Mouse (Mus musculus) kidney, embryonic 14.5 days (tissue): Measurements from ENCODE around the gene Has1. TPM values are rescaled to one million over a fixed set of nuclear protein-coding genes. Genes with fewer than 3 reads are reported as not detected.
A peak's percentile ranks its signal among the peaks of the same experiment; 100 is the strongest.

Experiments
- ATAC-seq: fragments of 200-750 bp; cut with Nextera tagmentation; 2 replicates; pipeline ENCODE4 v1.8.0; 2017; ENCODE audit warnings: moderate number of reproducible peaks, mild to moderate bottlenecking, moderate TSS enrichment, moderate library complexity; ENCODE audit not compliant: low FRiP score, low TSS enrichment
- H3K27ac ChIP-seq: fragments of 300-500 bp; sonication (generic); 2 replicates; pipeline ENCODE4 v1.5.1; 2014; ENCODE audit warnings: low read depth, mild to moderate bottlenecking, low read length, moderate library complexity, mixed read lengths
- H3K27me3 ChIP-seq: fragments of 300-500 bp; sonication (generic); 2 replicates; pipeline ENCODE4 v1.6.1; 2014; ENCODE audit warnings: mild to moderate bottlenecking, low read length; ENCODE audit not compliant: control insufficient read depth, insufficient read depth
- H3K36me3 ChIP-seq: fragments of 300-500 bp; sonication (generic); 2 replicates; pipeline ENCODE4 v1.6.1; 2014; ENCODE audit warnings: low read length, mixed read lengths; ENCODE audit not compliant: control insufficient read depth, insufficient read depth
- H3K4me1 ChIP-seq: fragments of 300-500 bp; sonication (generic); 2 replicates; pipeline ENCODE4 v1.6.1; 2014; ENCODE audit warnings: low read length, mixed read lengths; ENCODE audit not compliant: control insufficient read depth, insufficient read depth
- H3K4me2 ChIP-seq: fragments of 300-500 bp; sonication (generic); replicated peaks from 2 replicates; pipeline ENCODE4 v1.6.1; 2014; ENCODE audit warnings: low read depth, mild to moderate bottlenecking, low read length
- H3K4me3 ChIP-seq: fragments of 300-500 bp; sonication (generic); 2 replicates; pipeline ENCODE4 v1.5.1; 2014; ENCODE audit warnings: mild to moderate bottlenecking, low read length
- H3K9ac ChIP-seq: fragments of 300-500 bp; sonication (generic); 2 replicates; pipeline ENCODE4 v1.6.1; 2014; ENCODE audit warnings: low read depth, mild to moderate bottlenecking, low read length, moderate library complexity
- H3K9me3 ChIP-seq: fragments of 300-500 bp; sonication (generic); 2 replicates; pipeline ENCODE4 v1.6.1; 2016; ENCODE audit warnings: low read length; ENCODE audit not compliant: control insufficient read depth
- WGBS: fragments of 180-500 bp; shearing (Covaris S2); extraction: QIAGEN DNeasy Blood & Tissue Kit; methylation state at CpG from one replicate; pipeline ENCODE4 v1.1.7; 2014; 5-methylcytosine and 5-hydroxymethylcytosine counted together
- polyA plus RNA-seq: library from polyadenylated mRNA; unstranded; fragments of >200 nt; fragmentation: Nextera tagmentation; extraction: Ambion mirVana; gene quantifications from 2 replicates; pipeline ENCODE4 v1.2.1, GENCODE M21; 2014

The Has1 gene
- polyA plus RNA-seq, 1 experiment from 2014 or later, result 1.6 TPM

DNA sequence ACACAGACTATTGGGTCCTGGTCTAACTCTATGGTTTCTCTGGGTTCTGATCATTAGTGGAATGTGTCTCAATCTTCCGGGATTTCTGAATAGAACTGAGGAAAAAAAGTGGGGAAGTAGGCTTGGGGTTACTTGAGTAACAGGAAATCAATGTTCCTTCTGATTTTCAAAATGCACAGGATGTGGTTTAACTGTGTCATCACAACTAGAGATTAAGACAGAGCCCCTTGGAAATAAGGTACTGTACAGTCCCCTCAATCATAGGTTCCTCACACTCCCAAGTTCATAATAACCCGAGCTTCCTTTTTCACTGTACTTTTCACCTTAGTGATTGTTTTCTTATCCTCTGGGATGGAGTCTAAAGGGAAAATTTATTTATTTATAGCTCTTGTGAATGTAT is 16.7 kb upstream of the Has1 start:
- Histone ChIP-seq H3K9ac (no peak overlapping the region), H3K9me3 (no peaks in the 10 kb centered on the region), H3K27ac (no peak overlapping the region), H3K4me1 (no peaks in the 10 kb centered on the region), H3K27me3 (no peaks in the 10 kb centered on the region), H3K36me3 (no peaks in the 10 kb centered on the region), H3K4me2 (no peak overlapping the region), H3K4me3 (no peak overlapping the region)
- WGBS, result 81% methylated on average over 2 of the region's 2 CpGs
- no peak for ATAC-seq

DNA sequence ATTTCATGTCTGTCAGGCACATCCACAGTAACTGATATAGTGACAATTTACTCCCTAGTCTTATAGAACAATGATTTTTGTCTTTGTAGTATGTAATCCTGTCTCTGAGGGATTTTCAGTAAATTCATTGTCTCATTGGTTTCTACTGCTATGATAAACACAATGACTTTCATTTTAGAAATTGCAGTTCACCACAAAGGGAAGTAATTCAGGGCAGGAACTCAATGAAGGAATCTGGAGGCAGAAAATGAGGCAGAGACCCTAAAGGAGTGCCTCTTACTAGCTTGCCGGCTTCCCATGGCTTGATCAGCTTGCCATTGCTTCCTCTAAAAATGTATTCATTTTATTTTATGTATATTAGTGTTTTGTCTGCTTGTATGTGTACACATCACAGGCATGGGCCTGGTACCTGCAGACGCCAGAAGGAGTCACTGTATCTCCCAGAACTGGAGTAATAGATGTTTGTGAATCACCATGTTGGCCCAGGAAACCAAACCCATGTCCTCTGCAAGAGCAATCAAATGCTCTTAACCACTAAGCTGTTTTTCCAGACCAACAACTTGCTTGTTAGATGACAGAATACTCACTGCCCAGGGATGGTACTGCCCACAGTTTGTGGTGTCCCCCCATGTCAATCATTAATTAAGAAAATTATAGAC is 16.0 kb upstream of the Has1 start:
- Histone ChIP-seq H3K9me3 (no peaks in the 10 kb centered on the region), H3K27me3 (no peaks in the 10 kb centered on the region), H3K27ac (no peak overlapping the region), H3K4me1 (no peaks in the 10 kb centered on the region), H3K4me3 (no peak overlapping the region), H3K9ac (no peak overlapping the region), H3K4me2 (no peak overlapping the region), H3K36me3 (no peaks in the 10 kb centered on the region)
- WGBS, result 79% methylated on average over 2 of the region's 2 CpGs
- no peak for ATAC-seq

DNA sequence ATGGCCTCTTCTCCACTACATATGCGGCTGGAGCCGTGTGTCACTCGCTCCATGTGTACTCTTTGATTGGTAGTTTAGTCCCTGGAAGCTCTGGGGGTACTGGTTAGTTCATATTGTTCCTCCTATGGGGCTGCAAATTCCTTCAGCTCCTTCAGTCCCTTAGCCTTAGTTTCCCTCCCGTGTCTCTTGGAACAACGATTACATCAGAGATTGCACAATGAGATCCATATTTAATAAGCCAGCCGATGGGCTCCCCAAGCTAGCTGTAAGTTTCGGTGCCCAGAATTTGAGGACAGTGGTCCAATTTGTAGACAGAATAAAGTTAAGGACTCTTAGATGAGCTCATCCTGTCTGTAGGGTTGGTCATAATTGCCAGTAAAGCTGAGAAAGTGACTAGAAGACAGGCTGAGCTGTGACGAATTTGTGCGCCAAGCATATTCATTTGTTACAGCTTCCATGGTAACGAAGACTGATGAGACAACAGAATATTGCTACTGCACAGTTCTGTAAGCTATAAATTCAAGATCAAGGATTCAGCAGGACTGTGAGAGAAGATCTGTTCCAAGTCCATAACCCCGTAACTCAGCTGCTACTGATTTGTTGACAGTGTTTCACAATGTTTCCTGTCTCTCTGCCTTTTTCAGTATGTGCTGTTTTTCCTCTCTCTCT is 11.9 kb upstream of the Has1 start:
- Histone ChIP-seq H3K27ac (no peak overlapping the region), H3K9me3 (no peaks in the 10 kb centered on the region), H3K9ac (no peak overlapping the region), H3K27me3 (no peaks in the 10 kb centered on the region), H3K4me2 (no peak overlapping the region), H3K36me3 (no peaks in the 10 kb centered on the region; the same call in 1 of the 2 replicates), H3K4me3 (no peak overlapping the region), H3K4me1 (no peaks in the 10 kb centered on the region)
- 87% methylated on average over 11 of the region's 11 CpGs for WGBS
- ATAC-seq, result no peak

DNA sequence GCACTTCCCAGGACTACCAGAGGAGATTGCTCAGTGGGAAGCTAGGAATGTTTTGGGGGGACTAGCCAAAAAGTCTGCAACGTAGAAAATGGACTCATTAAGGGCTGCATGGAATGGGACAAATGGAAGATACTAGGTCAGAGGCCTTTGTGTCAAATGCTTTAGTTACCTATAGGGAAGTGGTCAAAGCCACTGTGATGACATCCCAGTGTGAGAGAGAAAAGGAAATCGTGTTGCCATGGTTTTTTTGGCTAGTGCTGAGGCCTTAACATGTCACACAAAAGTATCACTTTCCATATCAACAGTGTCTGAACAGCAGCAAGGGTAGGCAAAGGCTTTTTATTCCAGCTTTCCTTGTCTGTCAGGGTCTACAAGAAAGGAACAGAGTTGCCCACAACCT is 10.2 kb upstream of the Has1 start:
- 75% methylated on average over 2 of the region's 2 CpGs for WGBS
- H3K27me3 ChIP-seq, result no peaks in the 10 kb centered on the region
- no peak overlapping the region for H3K27ac ChIP-seq
- no peak overlapping the region for H3K4me2 ChIP-seq
- no peaks in the 10 kb centered on the region for H3K9me3 ChIP-seq
- H3K9ac ChIP-seq, result no peak overlapping the region
- H3K4me3 ChIP-seq, result no peak overlapping the region
- no peaks in the 10 kb centered on the region; the same call in 1 of the 2 replicates for H3K36me3 ChIP-seq
- ATAC-seq, result no peak
- H3K4me1 ChIP-seq, result no peaks in the 10 kb centered on the region

DNA sequence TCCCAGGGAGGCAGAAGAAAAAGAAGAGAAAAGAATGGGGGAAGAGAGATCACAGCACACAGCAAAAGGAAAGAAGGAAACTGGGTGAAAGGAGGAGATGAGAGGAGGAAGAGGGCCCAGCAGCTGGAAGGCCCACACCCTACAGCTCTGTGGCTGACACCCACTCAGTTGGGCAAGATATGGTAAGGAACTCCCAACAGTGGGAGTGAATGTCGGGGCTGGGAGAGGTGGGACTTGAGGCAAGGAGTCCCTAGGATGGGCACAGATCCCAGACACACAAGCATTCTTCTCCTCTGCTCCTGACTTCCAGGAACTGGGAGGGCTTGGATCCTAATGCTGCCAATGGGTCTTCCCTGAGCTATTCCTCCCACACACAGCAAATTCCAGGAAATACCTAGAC is 7.4 kb upstream of the Has1 start:
- no peak for ATAC-seq
- Histone ChIP-seq H3K27me3 (no peaks in the 10 kb centered on the region), H3K27ac (no peak overlapping the region), H3K36me3 (no peaks in the 10 kb centered on the region; the same call in 1 of the 2 replicates), H3K9ac (no peak overlapping the region), H3K4me3 (no peak overlapping the region), H3K9me3 (no peaks in the 10 kb centered on the region), H3K4me1 (no peaks in the 10 kb centered on the region), H3K4me2 (no peak overlapping the region)
- WGBS, result 60% methylated on average over 1 of the region's 1 CpGs

DNA sequence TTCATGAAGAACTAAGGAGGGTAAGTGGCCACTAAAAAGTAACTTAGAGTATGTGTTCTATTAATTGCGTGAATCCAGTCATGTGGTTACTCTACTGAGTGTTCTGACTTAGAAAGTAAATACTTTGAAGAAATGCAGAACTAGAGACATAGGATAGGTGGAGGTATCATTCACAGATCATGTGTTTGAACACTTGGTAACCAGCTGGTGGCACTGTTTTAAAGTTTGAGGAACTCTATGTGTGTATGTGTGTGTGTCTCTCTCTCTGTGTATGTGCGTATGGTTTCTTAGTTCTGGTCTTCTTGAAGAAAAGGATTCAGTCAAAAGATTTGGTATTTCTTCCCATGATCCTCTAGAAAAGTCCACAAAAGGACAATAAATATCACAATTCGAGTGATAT is 5.1 kb upstream of the Has1 start:
- H3K27ac ChIP-seq, result no peak overlapping the region
- no peaks in the 10 kb centered on the region; the same call in 1 of the 2 replicates for H3K36me3 ChIP-seq
- H3K4me1 ChIP-seq, result no peaks in the 10 kb centered on the region
- H3K27me3 ChIP-seq, result no peaks in the 10 kb centered on the region
- no peaks in the 10 kb centered on the region for H3K9me3 ChIP-seq
- 85% methylated on average over 3 of the region's 3 CpGs for WGBS
- no peak for ATAC-seq
- H3K9ac ChIP-seq, result no peak overlapping the region
- H3K4me3 ChIP-seq, result no peak overlapping the region
- no peak overlapping the region for H3K4me2 ChIP-seq

DNA sequence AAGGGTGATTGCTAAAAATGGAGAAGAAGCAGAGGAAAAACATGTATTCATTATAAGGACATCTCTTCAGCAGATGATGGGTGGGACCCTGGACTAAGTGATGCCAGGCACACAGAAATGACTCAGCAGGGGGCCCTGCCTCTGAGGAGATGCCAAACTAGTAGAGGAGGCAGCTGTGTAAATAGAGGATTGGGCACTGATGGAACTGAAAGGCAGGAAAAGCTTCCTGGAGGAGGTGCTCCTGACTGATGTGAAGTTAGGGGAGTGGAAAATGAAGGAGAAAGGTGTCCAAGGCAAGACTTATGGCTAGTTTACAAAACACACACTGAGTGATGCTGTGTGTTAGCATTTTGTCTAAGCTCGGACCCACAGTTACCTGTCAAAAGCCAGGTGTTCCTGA is 2.4 kb upstream of the Has1 start:
- H3K9ac ChIP-seq, result no peak overlapping the region
- H3K27ac ChIP-seq, result no peak overlapping the region
- no peak overlapping the region for H3K4me2 ChIP-seq
- no peaks in the 10 kb centered on the region for H3K9me3 ChIP-seq
- H3K36me3 ChIP-seq, result no peaks in the 10 kb centered on the region
- H3K27me3 ChIP-seq, result no peaks in the 10 kb centered on the region
- H3K4me1 ChIP-seq, result no peaks in the 10 kb centered on the region
- 71% methylated on average over 1 of the region's 1 CpGs for WGBS
- ATAC-seq, result no peak
- H3K4me3 ChIP-seq, result no peak overlapping the region

DNA sequence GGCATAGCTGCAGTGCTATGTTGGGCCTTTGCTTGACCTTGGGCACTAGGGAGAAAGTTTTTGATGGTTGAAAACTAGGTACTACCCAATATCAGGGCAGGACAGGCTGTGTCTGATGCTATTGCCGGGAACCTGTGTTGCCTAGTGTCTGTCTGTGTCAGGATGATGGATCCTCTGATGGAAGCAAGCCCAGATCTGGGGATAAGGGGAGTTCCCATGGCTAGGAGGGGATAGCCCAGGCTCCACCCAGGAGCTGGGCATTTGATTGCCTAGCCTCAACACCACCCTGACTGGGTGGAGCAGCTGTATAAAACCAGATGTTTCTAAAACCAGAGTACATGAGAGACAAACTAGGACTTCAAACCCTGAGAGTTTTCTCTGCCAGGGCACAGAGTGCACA is 1.6 kb upstream of the Has1 start:
- H3K9me3 ChIP-seq, result no peaks in the 10 kb centered on the region
- H3K27me3 ChIP-seq, result no peaks in the 10 kb centered on the region
- no peak overlapping the region for H3K27ac ChIP-seq
- no peaks in the 10 kb centered on the region for H3K4me1 ChIP-seq
- H3K9ac ChIP-seq, result no peak overlapping the region
- 56% methylated on average over 1 of the region's 1 CpGs for WGBS
- H3K4me3 ChIP-seq, result no peak overlapping the region
- no peak overlapping the region for H3K4me2 ChIP-seq
- H3K36me3 ChIP-seq, result no peaks in the 10 kb centered on the region
- 0 out of 2 replicates have a peak, but pooled peaks have one; percentile 63 for ATAC-seq

DNA sequence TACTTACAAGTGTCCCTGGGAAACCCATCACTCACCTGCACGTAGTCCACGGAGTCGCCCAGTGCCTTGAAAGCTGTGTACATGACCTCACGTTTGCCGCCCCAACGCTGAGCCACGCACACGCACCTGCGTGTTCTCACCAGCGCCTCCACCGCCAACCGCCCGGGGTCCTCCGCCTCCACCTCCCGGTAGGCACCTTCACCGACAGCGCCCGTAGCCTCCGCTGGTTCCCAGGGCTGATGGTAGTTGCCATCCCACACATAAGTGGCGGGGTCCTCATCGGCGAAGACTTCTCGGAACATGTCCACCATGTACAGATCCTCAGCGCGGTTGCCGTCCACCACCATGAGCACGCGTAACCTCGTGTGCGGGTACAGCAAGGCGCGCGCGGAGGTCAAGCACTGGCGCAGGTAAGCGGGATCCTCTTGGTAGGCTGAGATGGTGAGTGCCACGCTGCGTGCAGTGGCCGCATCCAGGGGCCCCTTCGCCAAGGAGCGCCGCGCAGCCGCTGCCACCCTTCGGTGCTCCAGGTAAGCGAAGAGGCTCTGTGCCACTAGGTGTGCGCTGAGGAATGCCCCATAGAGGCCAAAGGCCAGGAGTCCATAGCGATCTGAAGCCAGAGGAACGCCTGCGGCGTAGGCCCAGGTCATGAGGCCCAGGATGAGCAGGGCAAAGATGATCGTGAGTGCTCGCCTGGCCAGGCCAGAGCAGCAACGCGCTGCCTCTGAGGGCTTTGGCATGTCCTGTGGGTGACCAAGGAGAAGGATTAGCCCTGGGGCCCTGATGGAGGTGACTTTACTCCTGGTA is 4.9 kb downstream of the Has1 start:
- peak; percentile 48; the same call in 1 of the 2 replicates for ATAC-seq
- Histone ChIP-seq H3K27ac (no peak overlapping the region), H3K27me3 (peaks cover 7% of the 10 kb centered on the region), H3K4me3 (peak overlapping the region; percentile 16), H3K9me3 (no peaks in the 10 kb centered on the region), H3K4me1 (no peaks in the 10 kb centered on the region), H3K4me2 (peak overlapping the region; percentile 36), H3K9ac (no peak overlapping the region), H3K36me3 (no peaks in the 10 kb centered on the region)
- WGBS, result 19% methylated on average over 55 of the region's 55 CpGs
